Mouse (Mus musculus) neural tube, embryonic 13.5 days (tissue): ENCODE measurements around the gene Col1a1. TPM values are rescaled to one million over a fixed set of nuclear protein-coding genes. Genes with fewer than 3 reads are reported as not detected.
"Not testable (repeated sequence)": the region's sequence is repeated elsewhere in the genome, so short reads cannot be mapped to it uniquely, and the experiment has no call there.

Source experiments
- ATAC-seq: fragments of 200-750 bp; cut with Nextera tagmentation; 2 replicates; pipeline ENCODE4 v1.8.0; 2017; ENCODE audit warnings: low read depth, mild to moderate bottlenecking, moderate TSS enrichment, moderate library complexity
- H3K27ac ChIP-seq: fragments of 300-500 bp; sonication (generic); replicated peaks from 2 replicates; pipeline ENCODE4 v1.5.1; 2015; ENCODE audit warnings: moderate library complexity, mild to moderate bottlenecking, inconsistent platforms
- H3K27me3 ChIP-seq: fragments of 300-500 bp; sonication (generic); 2 replicates; pipeline ENCODE4 v1.6.1; 2015; ENCODE audit warnings: mild to moderate bottlenecking, inconsistent platforms
- H3K36me3 ChIP-seq: fragments of 300-500 bp; sonication (generic); 2 replicates; pipeline ENCODE4 v1.6.1; 2015; ENCODE audit warnings: mild to moderate bottlenecking, inconsistent platforms
- H3K4me1 ChIP-seq: fragments of 300-500 bp; sonication (generic); replicated peaks from 2 replicates; pipeline ENCODE4 v1.6.1; 2015; ENCODE audit warnings: inconsistent platforms
- H3K4me2 ChIP-seq: fragments of 300-500 bp; sonication (generic); 2 replicates; pipeline ENCODE4 v1.6.1; 2015; ENCODE audit warnings: inconsistent platforms, mild to moderate bottlenecking, moderate library complexity
- H3K4me3 ChIP-seq: fragments of 300-500 bp; sonication (generic); 2 replicates; pipeline ENCODE4 v1.5.1; 2015; ENCODE audit warnings: mild to moderate bottlenecking, inconsistent platforms
- H3K9ac ChIP-seq: fragments of 300-500 bp; sonication (generic); 2 replicates; pipeline ENCODE4 v1.6.1; 2015; ENCODE audit warnings: moderate library complexity, mild to moderate bottlenecking, inconsistent platforms
- H3K9me3 ChIP-seq: fragments of 300-500 bp; sonication (generic); 2 replicates; pipeline ENCODE4 v1.6.1; 2016; ENCODE audit warnings: inconsistent platforms
- WGBS: fragments of 180-500 bp; shearing (Covaris S2); methylation state at CpG from one replicate; pipeline ENCODE4 v1.1.7; 2015; 5-methylcytosine and 5-hydroxymethylcytosine counted together
- polyA plus RNA-seq: library from polyadenylated mRNA; unstranded; fragments of >200 nt; fragmentation: Nextera tagmentation; extraction: Ambion mirVana; gene quantifications from 2 replicates; pipeline ENCODE4 v1.2.1, GENCODE M21; 2015

Gene Col1a1
- polyA plus RNA-seq, 1 experiment from 2014 or later: 187 TPM

DNA sequence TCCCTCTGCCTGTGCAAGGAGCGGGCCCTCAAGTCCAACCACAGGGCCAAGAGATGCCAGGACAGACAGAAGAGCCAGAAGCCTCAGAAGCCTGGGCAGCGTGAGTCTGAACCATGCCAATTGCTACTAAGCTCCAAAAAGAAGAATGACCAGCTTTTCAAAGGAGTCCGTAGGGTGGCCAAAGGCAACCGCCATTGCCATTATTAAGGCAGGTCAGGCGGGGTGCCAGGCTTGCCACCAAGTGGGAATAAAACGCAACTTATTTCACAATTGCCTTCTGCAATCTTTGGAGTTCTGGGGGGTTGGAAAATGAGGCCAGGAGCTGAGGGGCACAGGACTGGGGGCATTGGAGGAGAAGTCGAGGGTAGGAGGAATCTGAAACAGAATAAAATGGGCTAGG is 32.2 kb downstream of the Col1a1 start:
- Histone ChIP-seq H3K36me3 (no peaks in the 10 kb centered on the region), H3K27me3 (no peaks in the 10 kb centered on the region; the same call in 1 of the 2 replicates), H3K4me1 (peaks cover 4% of the 10 kb centered on the region; the same call in 1 of the 2 replicates), H3K4me2 (no peak overlapping the region), H3K4me3 (no peak overlapping the region), H3K9me3 (no peaks in the 10 kb centered on the region), H3K27ac (no peak overlapping the region), H3K9ac (no peak overlapping the region)
- 77% methylated on average over 7 of the region's 7 CpGs for WGBS
- no peak for ATAC-seq

GRCm38 (mm10) chr11:94969709-94970108 is 33.7 kb downstream of the Col1a1 start:
- H3K4me3 ChIP-seq, H3K4me2 ChIP-seq, H3K36me3 ChIP-seq, H3K27me3 ChIP-seq, H3K9ac ChIP-seq, H3K9me3 ChIP-seq, H3K4me1 ChIP-seq, H3K27ac ChIP-seq, ATAC-seq: not testable (repeated sequence)
- WGBS: 94% methylated on average over 4 of the region's 4 CpGs

GRCm38 (mm10) chr11:94970210-94970943 is 34.4 kb downstream of the Col1a1 start:
- H3K36me3 ChIP-seq: no peaks in the 10 kb centered on the region
- 60% methylated on average over 14 of the region's 15 CpGs for WGBS
- H3K4me2 ChIP-seq: no peak overlapping the region
- peaks cover 6% of the 10 kb centered on the region; the same call in 1 of the 2 replicates for H3K4me1 ChIP-seq
- no peak overlapping the region for H3K27ac ChIP-seq
- no peak overlapping the region for H3K4me3 ChIP-seq
- H3K9ac ChIP-seq: no peak overlapping the region
- H3K27me3 ChIP-seq: no peaks in the 10 kb centered on the region; the same call in 1 of the 2 replicates
- H3K9me3 ChIP-seq: no peaks in the 10 kb centered on the region
- ATAC-seq: peak; percentile 30; the same call in 1 of the 2 replicates

- peaks cover 6% of the 10 kb centered on the region; the same call in 1 of the 2 replicates for H3K4me1 ChIP-seq
- H3K27ac ChIP-seq: no peak overlapping the region
- WGBS: 60% methylated on average over 16 of the region's 16 CpGs
- H3K9ac ChIP-seq: no peak overlapping the region
- no peak overlapping the region for H3K4me3 ChIP-seq
- no peak for ATAC-seq
- H3K27me3 ChIP-seq: no peaks in the 10 kb centered on the region; the same call in 1 of the 2 replicates
- no peaks in the 10 kb centered on the region for H3K36me3 ChIP-seq
- no peaks in the 10 kb centered on the region for H3K9me3 ChIP-seq
- H3K4me2 ChIP-seq: no peak overlapping the region
These were observed 36.0 kb downstream of the Col1a1 start for GRCm38 (mm10) chr11:94971895-94972615.

GRCm38 (mm10) chr11:94972887-94973286 is 36.9 kb downstream of the Col1a1 start:
- WGBS: 72% methylated on average over 5 of the region's 5 CpGs
- Histone ChIP-seq H3K9ac (0 out of 2 replicates have a peak overlapping the region, but pooled peaks have one; percentile 3), H3K27me3 (no peaks in the 10 kb centered on the region; the same call in 1 of the 2 replicates), H3K4me3 (no peak overlapping the region), H3K9me3 (no peaks in the 10 kb centered on the region), H3K4me1 (peaks cover 11% of the 10 kb centered on the region), H3K27ac (no peak overlapping the region), H3K4me2 (no peak overlapping the region), H3K36me3 (no peaks in the 10 kb centered on the region)
- ATAC-seq: no peak

- Histone ChIP-seq H3K9me3 (no peaks in the 10 kb centered on the region), H3K9ac (peak overlapping the region; percentile 3; the same call in 1 of the 2 replicates), H3K4me1 (peaks cover 16% of the 10 kb centered on the region), H3K36me3 (no peaks in the 10 kb centered on the region), H3K4me2 (no peak overlapping the region), H3K4me3 (no peak overlapping the region), H3K27me3 (no peaks in the 10 kb centered on the region; the same call in 1 of the 2 replicates), H3K27ac (no peak overlapping the region)
- no peak for ATAC-seq
- 27% methylated on average over 4 of the region's 4 CpGs for WGBS
These were observed 37.3 kb downstream of the Col1a1 start for GRCm38 (mm10) chr11:94973313-94973712.

GRCm38 (mm10) chr11:94974951-94975350 is 38.9 kb downstream of the Col1a1 start:
- Histone ChIP-seq H3K9me3 (no peaks in the 10 kb centered on the region), H3K4me2 (no peak overlapping the region), H3K4me3 (no peak overlapping the region), H3K9ac (no peak overlapping the region), H3K27ac (no peak overlapping the region), H3K36me3 (no peaks in the 10 kb centered on the region), H3K4me1 (peaks cover 28% of the 10 kb centered on the region), H3K27me3 (no peaks in the 10 kb centered on the region; the same call in 1 of the 2 replicates)
- ATAC-seq: no peak
- WGBS: 70% methylated on average over 2 of the region's 2 CpGs

- Histone ChIP-seq H3K4me1 (peaks cover 28% of the 10 kb centered on the region), H3K36me3 (no peaks in the 10 kb centered on the region), H3K27me3 (no peaks in the 10 kb centered on the region; the same call in 1 of the 2 replicates), H3K9me3 (no peaks in the 10 kb centered on the region), H3K4me2 (no peak within 1 kb of the TSS), H3K9ac (no peak within 1 kb of the TSS), H3K27ac (no peak within 1 kb of the TSS), H3K4me3 (no peak within 1 kb of the TSS)
- ATAC-seq: no peak
- WGBS: 68% methylated on average over 5 of the region's 5 CpGs
These were observed 40.2 kb downstream of the Col1a1 start, which contains the start of gene Sgca for GRCm38 (mm10) chr11:94976199-94976598. Gene Sgca (minus strand): TSS chr11:94976327.

- H3K9ac ChIP-seq: peak overlapping the region; percentile 67
- WGBS: 33% methylated on average over 9 of the region's 9 CpGs
- H3K4me2 ChIP-seq: peak overlapping the region; percentile 48
- peaks cover 22% of the 10 kb centered on the region for H3K4me1 ChIP-seq
- no peaks in the 10 kb centered on the region for H3K27me3 ChIP-seq
- H3K36me3 ChIP-seq: no peaks in the 10 kb centered on the region
- H3K9me3 ChIP-seq: no peaks in the 10 kb centered on the region
- peak; percentile 69 for ATAC-seq
- peak overlapping the region; percentile 93 for H3K27ac ChIP-seq
- peak overlapping the region; percentile 20 for H3K4me3 ChIP-seq
These were observed 42.3 kb downstream of the Col1a1 start for GRCm38 (mm10) chr11:94978178-94978915.

DNA sequence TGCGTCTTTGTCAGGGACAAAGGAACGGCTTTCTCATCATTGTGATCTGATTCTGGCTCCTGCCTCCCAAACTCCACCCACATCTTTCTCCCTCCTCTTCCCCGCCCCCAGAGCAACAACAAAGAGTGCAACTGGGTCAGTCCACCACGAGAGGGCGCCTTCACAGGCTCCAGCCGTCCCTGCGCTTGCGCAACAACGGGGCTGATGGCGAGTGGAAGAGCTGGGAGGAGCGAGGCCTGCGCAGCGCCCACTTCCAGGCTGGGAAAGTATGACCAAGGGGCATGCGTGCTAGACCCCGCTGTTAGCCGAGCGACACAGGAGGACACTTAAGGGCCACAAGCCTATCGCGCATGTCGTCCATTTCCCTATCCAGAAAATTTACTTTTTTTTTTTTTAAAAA is 42.9 kb downstream of the Col1a1 start:
- Histone ChIP-seq H3K4me3 (peak overlapping the region; percentile 20), H3K4me1 (peaks cover 22% of the 10 kb centered on the region)
- under 1% methylated on average over 20 of the region's 20 CpGs for WGBS

DNA sequence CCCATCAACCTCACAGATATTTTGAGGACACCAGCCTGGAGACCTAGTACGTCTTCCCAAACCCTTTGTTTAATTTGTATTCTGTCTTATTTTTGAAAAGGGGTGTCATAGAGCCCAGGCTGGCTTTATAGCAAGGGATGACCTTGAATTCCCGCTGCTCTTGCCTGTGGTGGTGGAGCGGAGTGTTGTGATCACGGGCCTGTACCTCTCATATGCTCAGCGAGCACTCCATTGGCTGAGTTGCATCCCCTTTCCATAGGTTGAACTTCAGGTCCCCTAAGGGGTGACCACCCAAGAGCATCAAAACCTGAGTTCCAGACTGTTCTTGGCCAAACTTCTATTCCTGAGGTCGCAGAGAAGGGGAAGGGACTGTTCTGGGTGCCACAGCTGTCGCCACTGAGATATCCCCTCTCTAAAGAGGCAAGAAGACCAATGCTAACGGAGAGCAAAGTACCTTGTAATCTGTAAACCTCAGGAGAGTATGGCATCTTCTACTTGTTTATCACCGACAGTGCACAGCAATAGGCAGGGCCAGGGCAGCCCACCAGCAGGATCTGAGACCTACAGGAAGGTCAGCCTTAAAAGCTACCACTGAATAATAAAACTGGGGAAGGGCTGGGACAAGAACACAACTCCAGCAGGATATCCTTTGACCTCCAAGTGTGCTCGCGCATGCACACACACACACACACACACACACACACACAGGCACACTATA is 43.6 kb downstream of the Col1a1 start:
- peak; percentile 33; the same call in 1 of the 2 replicates for ATAC-seq
- WGBS: 79% methylated on average over 11 of the region's 11 CpGs
- Histone ChIP-seq H3K27ac (peak overlapping the region; percentile 93), H3K4me2 (peak overlapping the region; percentile 48), H3K4me1 (peaks cover 22% of the 10 kb centered on the region), H3K4me3 (peak overlapping the region; percentile 20), H3K36me3 (no peaks in the 10 kb centered on the region), H3K9ac (peak overlapping the region; percentile 43; the same call in 1 of the 2 replicates), H3K27me3 (no peaks in the 10 kb centered on the region), H3K9me3 (no peaks in the 10 kb centered on the region)

More for the DNA sequence above, 42.9 kb downstream of the Col1a1 start:
- Histone ChIP-seq H3K27ac (peak overlapping the region; percentile 93), H3K9ac (peak overlapping the region; percentile 67), H3K9me3 (no peaks in the 10 kb centered on the region), H3K36me3 (no peaks in the 10 kb centered on the region), H3K27me3 (no peaks in the 10 kb centered on the region), H3K4me2 (peak overlapping the region; percentile 48)
- ATAC-seq: peak; percentile 95
